ENCODE assay signal across 8 mouse cellular contexts in the genomic region with DNA sequence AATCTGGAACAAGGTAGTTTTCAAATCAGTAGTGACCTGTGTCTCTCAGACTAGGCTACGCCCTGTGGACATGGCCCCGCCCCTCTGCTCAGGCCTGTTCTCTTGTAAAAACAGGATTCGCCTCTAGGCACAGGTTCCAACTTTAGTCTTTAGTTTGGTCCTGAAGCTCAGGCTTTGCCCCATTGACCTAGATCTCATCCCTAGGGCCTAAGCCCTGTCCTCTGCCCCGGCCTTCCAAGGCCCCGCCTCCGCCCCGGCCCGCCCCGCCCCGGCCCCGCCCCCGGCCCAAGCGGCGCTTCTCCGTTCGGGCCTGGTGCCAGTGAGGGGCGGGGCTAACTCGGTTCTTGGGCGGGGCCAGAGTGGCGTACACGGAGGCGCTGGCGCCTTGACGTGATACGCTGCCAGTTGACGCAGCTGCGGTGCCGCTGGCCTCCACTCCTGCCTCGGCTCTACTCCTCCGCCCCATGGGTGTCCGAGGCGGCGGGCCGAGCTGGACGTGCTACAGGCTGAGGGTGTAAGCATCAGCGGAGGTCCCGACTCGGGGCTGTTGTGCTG. TPM values are rescaled to one million over a fixed set of nuclear protein-coding genes. Genes with fewer than 3 reads are reported as not detected.
DNase-seq lines count a peak whose midpoint lies in the region; ATAC-seq lines count a peak whose summit lies in the region.

A gene (plus strand): TSS at position 384 of the 555 bp plus-strand sequence.

- H3K4me3 ChIP-seq in hindbrain, embryonic 14.5 days (replicated peaks; ENCODE audit: low read length) = peak within 1 kb of the TSS; percentile 82

- 2% methylated on average over 38 of the region's 38 CpGs for WGBS in hindbrain, embryonic 14.5 days

- ATAC-seq in hindbrain, embryonic 14.5 days (ENCODE audit: low FRiP score) = peak; percentile 99

- H3K27ac ChIP-seq in hindbrain, embryonic 14.5 days = peak within 1 kb of the TSS; percentile 63; the same call in 1 of the 2 replicates

- H3K4me1 ChIP-seq in hindbrain, embryonic 14.5 days (replicated peaks; ENCODE audit: control insufficient read depth, insufficient read depth, low read length) = peaks cover 6% of the 10 kb centered on the region

- H3K27me3 ChIP-seq in hindbrain, embryonic 14.5 days (ENCODE audit: control insufficient read depth, insufficient read depth, low read length) = no peaks in the 10 kb centered on the region

- peaks cover 23% of the 10 kb centered on the region for H3K36me3 ChIP-seq in hindbrain, embryonic 14.5 days (replicated peaks; ENCODE audit: control insufficient read depth, insufficient read depth)

- H3K4me2 ChIP-seq in hindbrain, embryonic 14.5 days (replicated peaks) = peak within 1 kb of the TSS; percentile 64

- peak within 1 kb of the TSS; percentile 86 for H3K9ac ChIP-seq in hindbrain, embryonic 14.5 days

- peak; percentile 88 for DNase-seq in R1 (ENCODE audit: low read depth, low spot score)
- peak; percentile 99 to 100 for DNase-seq in cerebellum, postnatal 25 days
- peak; percentile 96 to 97 for DNase-seq in frontal cortex, postnatal 25 days (ENCODE audit: low spot score in 2 of 2)
- peak; percentile 98 for DNase-seq in hindbrain, embryonic 14.5 days (ENCODE audit: low spot score)
- DNase-seq in layer of hippocampus, postnatal 36 days = peak; percentile 95 to 98
- peak; percentile 98 for DNase-seq in lung, postnatal 36 days
- DNase-seq in retina, postnatal 1 day = peak; percentile 97
- peak; percentile 96 to 100 for DNase-seq in urinary bladder, adult 18-20 months (ENCODE audit: low spot score in 2 of 2)

- peaks cover 2% of the 10 kb centered on the region; the same call in 1 of the 2 replicates for H3K9me3 ChIP-seq in hindbrain, embryonic 14.5 days (ENCODE audit: control insufficient read depth, low read length)

RNA-seq across cellular contexts. Expression of the gene that starts here (rescaled TPM):
- polyA plus RNA-seq in hindbrain, embryonic 14.5 days (2014; fragmentation: Nextera tagmentation; extraction: Ambion mirVana) = 97.9 and 109 TPM in 2 replicates
- total RNA-seq in layer of hippocampus, postnatal 36 days (2021) = 10 to 100 TPM; 92.0 to 95.7 TPM

Comparison
In these comparisons a context has a peak if more than half of its experiments do, and no peak if none do; other contexts are left out.
1. Peak in every context shown above with its lines: DNase-seq, ATAC-seq, H3K4me3 ChIP-seq and H3K27ac ChIP-seq.